20 mouse cellular contexts compared by ENCODE assay signal in the genomic region with DNA sequence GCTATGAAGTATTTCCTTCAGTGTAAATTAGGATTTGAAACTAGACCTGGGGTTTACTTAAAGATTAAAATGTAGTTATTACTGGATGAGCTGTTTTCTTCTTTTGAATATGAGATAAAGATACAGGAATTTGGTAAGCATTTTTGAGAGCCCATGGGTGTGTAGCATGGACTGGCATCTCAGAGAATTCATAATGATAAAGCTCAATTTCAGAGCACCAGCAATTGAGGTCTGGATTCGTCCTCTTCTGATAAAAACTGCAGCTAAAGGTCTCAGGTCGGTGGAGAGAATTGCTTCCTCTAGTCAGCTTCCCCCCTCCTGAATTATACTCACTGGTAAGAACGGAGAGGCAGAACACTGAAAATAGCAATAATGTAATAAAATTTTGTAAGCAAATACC.
A peak's percentile ranks its signal among the peaks of the same experiment; 100 is the strongest.
DNase-seq lines count a peak whose midpoint lies in the region; ATAC-seq and TF ChIP-seq lines count a peak whose summit lies in the region.
"Had no signal": no experiment of that assay in that cellular context is flagged by ENCODE, and none has a peak within 500 bp of the region (broad histone marks: within the 10 kb centered on the region; RNA-seq: fewer than 3 reads in every experiment).

No protein-coding gene starts in this region.

- WGBS in heart, postnatal 0 days = 15% methylated on average over 3 of the region's 3 CpGs
- 9% methylated on average over 3 of the region's 3 CpGs for WGBS in liver, embryonic 12.5 days (ENCODE audit: insufficient replicate concordance)

- no peaks in the 10 kb centered on the region for H3K27me3 ChIP-seq in heart, postnatal 0 days (ENCODE audit: control insufficient read depth, insufficient read depth, low read length)
- H3K27me3 ChIP-seq in liver, embryonic 12.5 days (replicated peaks) = no peaks in the 10 kb centered on the region
- H3K27me3 ChIP-seq: forebrain, embryonic 12.5 days; limb, embryonic 13.5 days; lung, embryonic 15.5 days had no signal

- no peak for TF ChIP-seq CTCF in heart, postnatal 0 days (IDR thresholded peaks at IDR 0.05; ENCODE audit: low read depth)

- H3K4me2 ChIP-seq in heart, postnatal 0 days (ENCODE audit: low read depth, low read length) = peak overlapping the region; percentile 27
- H3K4me2 ChIP-seq in liver, embryonic 12.5 days = peak overlapping the region; percentile 28; the same call in 1 of the 2 replicates
- H3K4me2 ChIP-seq: forebrain, embryonic 12.5 days; limb, embryonic 13.5 days; lung, embryonic 15.5 days had no signal

- H3K36me3 ChIP-seq in heart, postnatal 0 days (replicated peaks; ENCODE audit: control insufficient read depth, insufficient read depth, low read length) = no peaks in the 10 kb centered on the region
- H3K36me3 ChIP-seq in liver, embryonic 12.5 days = no peaks in the 10 kb centered on the region
- H3K36me3 ChIP-seq: forebrain, embryonic 12.5 days; limb, embryonic 13.5 days; lung, embryonic 15.5 days; midbrain, embryonic 10.5 days had no signal

- no peak for DNase-seq in heart, postnatal 0 days (ENCODE audit: low spot score)
- no peak for DNase-seq in heart, postnatal 36 days
- DNase-seq in retina, postnatal 1 day = no peak
- no peak for DNase-seq in cerebellum, postnatal 4 days (ENCODE audit: low spot score in 2 of 2)
- DNase-seq: adrenal gland, adult 8-10 months; cerebellum, adult 9-11 months; kidney, adult 9 months; kidney, postnatal 25 days; lung, postnatal 4 days; right cerebral cortex, postnatal 14 days had no signal

- TF ChIP-seq EP300 in heart, postnatal 0 days (IDR thresholded peaks at IDR 0.05; ENCODE audit: low read depth) = no peak

- no peaks in the 10 kb centered on the region for H3K9me3 ChIP-seq in heart, postnatal 0 days (replicated peaks; ENCODE audit: control insufficient read depth, low read length)
- H3K9me3 ChIP-seq in liver, embryonic 12.5 days (replicated peaks) = no peaks in the 10 kb centered on the region
- H3K9me3 ChIP-seq: forebrain, embryonic 12.5 days; limb, embryonic 13.5 days; lung, embryonic 15.5 days; midbrain, embryonic 10.5 days had no signal

- H3K4me1 ChIP-seq in heart, postnatal 0 days (ENCODE audit: control insufficient read depth, insufficient read depth) = peaks cover 24% of the 10 kb centered on the region; the same call in 1 of the 2 replicates
- H3K4me1 ChIP-seq in liver, embryonic 12.5 days = peaks cover 37% of the 10 kb centered on the region
- H3K4me1 ChIP-seq: forebrain, embryonic 12.5 days; limb, embryonic 13.5 days; midbrain, embryonic 10.5 days had no signal

- H3K27ac ChIP-seq in heart, postnatal 0 days (ENCODE audit: low read depth) = peak overlapping the region; percentile 61
- H3K27ac ChIP-seq in liver, embryonic 12.5 days = peak overlapping the region; percentile 87
- H3K27ac ChIP-seq: forebrain, embryonic 12.5 days; hindbrain, postnatal 0 days; limb, embryonic 13.5 days; lung, embryonic 15.5 days; midbrain, embryonic 10.5 days; stomach, postnatal 0 days had no signal

- no peak for ATAC-seq in heart, postnatal 0 days (ENCODE audit: insufficient read depth, low read depth)
- ATAC-seq in erythroblast, adult 5-6 weeks (replicated peaks; ENCODE audit: low FRiP score, poor library complexity, severe bottlenecking) = peak; percentile 76
- ATAC-seq in liver, embryonic 12.5 days = peak; percentile 87
- ATAC-seq in megakaryocyte progenitor cell, adult 5-6 weeks (replicated peaks; ENCODE audit: poor library complexity) = peak; percentile 30; the same call in 1 of the 2 replicates
- ATAC-seq: hindbrain, postnatal 0 days; intestine, embryonic 16.5 days had no signal

- H3K9ac ChIP-seq in heart, postnatal 0 days (replicated peaks; ENCODE audit: low read depth, low read length) = no peak overlapping the region
- peak overlapping the region; percentile 48 for H3K9ac ChIP-seq in liver, embryonic 12.5 days
- H3K9ac ChIP-seq: forebrain, embryonic 12.5 days; limb, embryonic 13.5 days; lung, embryonic 15.5 days had no signal

- no peak overlapping the region for H3K4me3 ChIP-seq in heart, postnatal 0 days (ENCODE audit: low read depth, low read length)
- no peak overlapping the region for H3K4me3 ChIP-seq in liver, embryonic 12.5 days
- H3K4me3 ChIP-seq: forebrain, embryonic 12.5 days; limb, embryonic 13.5 days; lung, embryonic 15.5 days; midbrain, embryonic 10.5 days had no signal

- intact Hi-C loops in heart, postnatal 36 days (cut with DNase I) = loop anchor here (5.0 kb wide), 1 partner anchor 80 kb away; no protein-coding TSS in a partner anchor
